Mouse (Mus musculus): ENCODE measurements at regions not wholly inside any gene's neighbourhood (a gene's known extent, or its start where the extent isn't known, plus 50 kb on each side); places are given as distances from the start of the nearest gene placed in this dataset.

DNA sequence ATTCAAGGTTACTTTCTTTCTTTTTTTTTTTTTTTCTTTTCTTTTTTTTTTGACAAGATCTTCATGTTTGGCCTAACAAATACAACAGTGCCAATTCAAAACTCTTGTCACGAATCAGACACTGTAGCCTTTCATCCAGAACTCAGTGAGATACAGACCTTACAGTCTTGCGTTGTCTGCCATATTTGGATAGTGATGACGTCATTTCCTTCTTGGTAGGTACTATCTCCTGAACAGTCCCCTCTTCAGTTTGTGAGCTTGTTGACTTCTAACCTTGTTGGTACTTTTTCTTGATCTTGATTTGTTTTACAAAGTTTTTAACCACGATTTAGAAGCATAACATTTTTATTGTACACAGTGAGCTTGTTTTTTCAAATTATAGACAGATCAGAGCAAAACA, 206.4 kb downstream of the Klf5 start:
- no peak for ATAC-seq (ENCODE audit: extremely low read depth, insufficient number of reproducible peaks, low FRiP score, poor library complexity, severe bottlenecking)

DNA sequence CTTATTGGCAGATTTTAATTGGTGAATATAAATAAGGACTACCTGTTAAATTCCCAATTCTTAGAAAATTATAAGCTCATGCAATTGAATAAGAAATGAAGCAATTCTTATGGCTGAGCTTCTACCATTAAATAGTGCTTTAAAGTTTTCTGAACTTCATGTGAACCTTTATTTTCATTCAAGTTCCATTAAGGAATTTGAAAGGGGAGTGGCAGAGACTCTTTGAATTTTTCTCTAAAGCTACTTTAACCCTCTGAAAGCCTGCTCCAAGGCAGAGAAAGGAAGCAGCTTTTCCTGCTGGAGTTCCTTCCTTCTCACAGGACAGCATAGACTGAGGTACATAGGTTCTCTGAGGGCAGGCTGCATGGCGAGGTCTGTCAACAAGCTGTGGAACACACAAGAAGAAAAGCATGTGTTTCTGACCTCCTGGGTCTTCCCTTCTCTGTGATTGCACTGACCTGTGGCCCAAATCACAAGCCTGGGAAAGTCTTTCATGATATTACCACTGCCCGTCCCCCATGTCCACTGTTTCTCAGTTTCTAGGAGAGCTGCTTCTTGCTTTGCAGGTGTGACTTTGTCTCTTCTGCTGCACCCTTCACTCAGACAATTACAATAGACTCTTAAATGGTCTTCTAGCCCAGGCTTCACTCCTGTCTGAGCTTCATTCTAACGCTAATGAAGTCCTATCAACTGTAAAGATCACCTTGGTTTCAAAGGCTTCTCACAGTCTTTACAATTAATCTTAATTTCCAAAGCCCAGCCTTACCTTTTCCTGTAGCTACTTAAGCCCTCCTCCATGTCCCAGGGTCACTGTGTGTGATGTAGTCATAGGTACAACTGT, 211.4 kb downstream of the Klf5 start:
- no peak for ATAC-seq (ENCODE audit: extremely low read depth, insufficient number of reproducible peaks, low FRiP score, poor library complexity, severe bottlenecking)

DNA sequence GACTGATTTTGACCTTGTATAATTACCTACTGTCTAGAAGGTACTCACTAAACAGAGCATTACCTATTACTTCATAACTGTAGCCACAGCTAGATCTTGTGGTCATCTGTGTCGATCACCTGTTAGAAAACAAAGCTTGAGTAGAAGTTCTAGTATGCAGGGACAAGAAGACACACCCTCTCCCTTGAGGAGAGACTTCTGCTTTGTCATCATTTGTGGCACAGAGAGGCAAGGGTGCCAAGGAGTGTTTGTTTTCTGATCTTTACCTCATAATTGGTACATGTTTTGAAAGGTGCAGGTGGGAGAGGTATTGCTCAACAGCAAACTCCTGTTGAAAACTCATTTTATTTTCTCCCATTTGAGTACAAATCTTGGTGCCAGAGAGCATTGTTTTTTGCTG, 217.0 kb downstream of the Klf5 start:
- ATAC-seq (ENCODE audit: extremely low read depth, insufficient number of reproducible peaks, low FRiP score, poor library complexity, severe bottlenecking): no peak

DNA sequence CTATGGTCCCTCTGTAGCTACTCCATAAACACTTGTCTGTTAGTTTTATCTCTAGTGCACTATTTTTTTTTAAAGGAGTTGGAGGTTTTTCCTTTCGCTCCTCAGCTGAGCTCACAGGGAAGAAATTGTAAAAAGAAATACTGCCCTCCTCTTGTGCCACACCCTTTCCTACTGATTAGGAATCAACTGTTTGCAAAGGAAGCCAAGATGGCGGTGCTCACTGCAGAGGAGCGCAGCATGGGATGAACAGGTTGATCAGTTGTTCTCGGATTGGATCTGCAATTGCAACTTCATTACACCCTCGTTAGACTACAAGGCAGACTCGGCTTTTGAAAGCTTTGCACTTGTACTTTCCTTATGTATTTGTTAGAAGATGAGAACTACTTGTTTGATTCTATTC, 218.2 kb downstream of the Klf5 start:
- ATAC-seq (ENCODE audit: extremely low read depth, insufficient number of reproducible peaks, low FRiP score, poor library complexity, severe bottlenecking): no peak

DNA sequence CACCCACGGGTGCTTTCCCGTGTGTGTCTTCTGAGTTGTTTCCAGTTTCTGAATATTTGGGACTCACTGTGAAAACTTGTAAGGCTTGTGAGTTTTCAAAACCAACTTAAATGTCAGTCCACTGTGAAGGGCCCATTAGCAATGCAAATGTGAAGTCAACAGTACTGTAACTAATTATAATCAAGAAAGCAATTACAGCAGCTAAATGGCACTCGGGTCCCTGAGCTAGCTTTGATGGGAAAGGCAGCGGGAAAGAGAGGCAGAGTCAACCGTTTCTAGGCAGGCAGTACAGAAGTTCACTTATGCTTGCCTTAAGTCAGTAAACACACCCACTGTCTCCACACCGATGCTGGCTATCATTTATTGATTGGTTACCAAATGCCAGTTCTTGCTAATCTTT, 221.9 kb downstream of the Klf5 start:
- no peak for ATAC-seq (ENCODE audit: extremely low read depth, insufficient number of reproducible peaks, low FRiP score, poor library complexity, severe bottlenecking)

DNA sequence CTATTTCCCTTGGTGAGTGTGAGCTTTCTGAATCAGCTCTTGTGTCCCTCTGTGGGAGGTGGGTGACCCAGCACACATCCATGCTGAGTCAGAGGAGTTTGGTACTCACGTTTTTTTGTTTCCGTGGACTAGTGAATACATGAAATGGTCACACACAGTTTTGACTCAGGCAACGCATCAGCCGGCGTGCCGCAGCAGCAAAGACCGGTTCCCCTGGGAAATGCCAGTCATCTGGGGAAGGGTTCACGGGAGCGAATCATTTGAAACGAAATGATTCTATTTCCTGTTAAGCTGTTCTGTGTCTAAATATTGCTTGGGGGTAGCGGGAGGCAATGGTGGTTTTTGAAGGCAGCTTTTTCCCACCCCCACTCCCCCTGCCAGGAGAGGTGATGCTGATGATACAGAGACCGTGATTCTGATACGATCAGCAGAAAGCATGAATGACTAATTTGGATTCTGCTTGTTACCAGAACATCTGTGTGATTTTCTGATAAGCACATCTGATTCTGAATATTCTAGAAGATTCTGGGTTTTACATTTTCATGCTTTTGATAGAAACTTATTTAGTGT, 223.5 kb downstream of the Klf5 start:
- ATAC-seq (ENCODE audit: extremely low read depth, insufficient number of reproducible peaks, low FRiP score, poor library complexity, severe bottlenecking): no peak

DNA sequence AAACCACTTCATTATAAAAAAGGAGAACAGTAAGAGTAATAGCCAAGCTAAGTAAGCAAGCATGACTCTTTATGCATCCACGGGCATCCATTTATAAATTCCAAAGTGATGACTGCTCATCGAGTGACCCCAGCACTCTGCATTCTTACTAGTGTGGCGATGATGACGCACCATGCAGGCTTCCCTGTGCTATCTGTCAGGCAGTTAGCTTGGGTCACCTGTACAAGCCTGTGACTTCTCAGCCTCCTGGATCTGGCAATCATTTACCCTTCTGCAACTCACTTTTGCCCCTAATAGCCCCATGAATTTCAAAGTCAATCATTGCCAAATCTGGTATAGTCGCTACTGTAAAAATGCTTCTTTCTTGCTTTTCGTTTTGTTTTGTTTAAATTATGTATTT, 237.3 kb downstream of the Klf5 start:
- no peak for ATAC-seq (ENCODE audit: extremely low read depth, insufficient number of reproducible peaks, low FRiP score, poor library complexity, severe bottlenecking)

DNA sequence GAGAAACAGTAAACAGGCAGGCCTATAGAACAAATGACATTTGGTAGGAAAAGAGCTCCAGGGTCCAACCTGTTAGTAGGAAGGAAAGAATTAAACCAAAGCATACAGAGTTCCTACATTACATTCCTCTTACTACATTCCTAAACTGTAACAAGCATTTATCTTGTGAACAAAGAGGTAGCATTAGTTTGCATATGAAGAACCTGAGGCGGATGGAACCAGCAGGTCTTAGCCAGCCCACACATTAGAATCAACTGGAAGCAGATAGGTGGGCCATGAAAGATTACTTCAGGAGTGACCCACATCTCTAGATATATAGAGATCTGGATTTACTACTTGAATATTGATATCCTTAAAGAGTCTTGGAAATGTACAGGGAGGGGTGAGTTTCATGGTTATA, 238.8 kb downstream of the Klf5 start:
- no peak for ATAC-seq (ENCODE audit: extremely low read depth, insufficient number of reproducible peaks, low FRiP score, poor library complexity, severe bottlenecking)

DNA sequence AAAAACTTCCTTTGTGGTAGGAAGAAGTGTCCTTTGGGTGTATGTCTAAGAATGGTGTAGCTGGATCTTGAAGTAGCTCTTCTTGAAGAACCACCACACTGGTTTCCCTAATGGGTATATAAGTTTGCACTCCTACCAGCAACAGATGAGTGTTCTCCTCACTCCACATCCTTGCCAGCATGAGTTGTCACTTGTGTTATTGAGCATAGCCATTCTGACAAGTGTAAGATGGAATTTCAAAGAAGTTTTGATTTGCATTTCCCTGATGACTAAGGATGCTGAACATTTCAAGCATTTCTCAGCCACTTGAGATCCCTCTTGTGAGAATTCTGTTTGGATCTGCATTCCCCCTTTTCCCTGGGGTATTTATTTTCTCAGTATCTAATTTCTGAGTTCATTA, 243.2 kb downstream of the Klf5 start:
- ATAC-seq (ENCODE audit: extremely low read depth, insufficient number of reproducible peaks, low FRiP score, poor library complexity, severe bottlenecking): no peak

DNA sequence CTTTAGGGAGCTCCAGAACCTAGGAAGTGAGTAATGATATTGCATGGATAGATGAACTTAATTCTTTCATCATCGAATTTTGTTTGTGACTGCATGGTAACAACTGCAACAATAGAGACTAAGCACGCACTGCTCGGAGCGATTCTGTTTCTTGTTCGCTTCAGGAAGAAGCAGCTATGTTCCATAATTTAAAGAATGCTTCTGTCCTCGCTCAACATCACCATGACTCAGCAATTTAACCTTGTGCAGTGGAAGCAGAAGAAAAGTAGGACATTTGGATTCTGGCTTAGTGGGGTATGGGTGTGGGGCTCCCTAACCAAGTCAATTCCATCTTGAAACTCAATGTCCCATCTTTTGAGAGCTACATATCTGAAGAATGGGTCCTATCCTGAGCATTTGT, 249.4 kb downstream of the Klf5 start:
- ATAC-seq (ENCODE audit: extremely low read depth, insufficient number of reproducible peaks, low FRiP score, poor library complexity, severe bottlenecking): no peak

DNA sequence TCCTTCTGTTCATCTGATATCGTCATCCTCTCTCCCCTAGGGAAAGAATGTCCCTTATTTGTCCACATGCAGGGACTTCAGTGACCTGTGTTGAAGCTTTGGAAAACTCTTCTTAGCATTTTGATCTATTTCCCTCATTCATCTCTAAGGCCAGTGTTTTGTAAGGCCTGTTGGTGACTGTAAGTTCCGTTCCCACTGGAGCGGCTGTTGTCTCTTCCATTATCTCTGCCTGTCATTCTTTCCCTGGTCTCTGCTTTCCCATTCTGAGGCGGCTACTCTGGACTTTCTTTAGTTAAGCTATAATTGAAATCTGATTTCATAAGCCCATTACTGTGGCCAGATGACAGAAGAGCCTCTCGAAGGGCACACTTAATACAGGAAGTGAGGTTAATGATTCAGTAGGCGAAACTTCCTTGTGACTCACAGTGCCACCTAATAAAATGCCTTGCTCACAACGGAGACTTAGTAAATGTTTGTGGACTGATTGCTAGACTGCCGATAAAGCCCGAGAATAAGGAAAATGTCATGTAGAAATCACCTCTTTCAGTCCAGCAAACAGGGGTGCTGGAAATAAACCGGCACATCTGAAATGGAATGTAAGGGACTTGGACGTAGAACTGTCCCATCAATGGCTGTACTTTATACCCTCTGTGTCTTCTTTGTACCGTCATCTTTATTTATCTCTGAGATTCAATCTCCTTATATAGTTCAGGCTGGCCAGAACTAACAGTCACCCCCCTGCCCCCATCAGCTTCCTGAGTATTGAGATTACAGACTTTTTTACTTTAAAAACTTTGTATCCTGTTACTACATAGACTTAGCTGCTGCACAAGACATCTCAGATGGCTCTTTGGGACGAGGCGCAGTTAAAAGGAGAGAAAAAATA, 250.1 kb downstream of the Klf5 start:
- no peak for ATAC-seq (ENCODE audit: extremely low read depth, insufficient number of reproducible peaks, low FRiP score, poor library complexity, severe bottlenecking)

DNA sequence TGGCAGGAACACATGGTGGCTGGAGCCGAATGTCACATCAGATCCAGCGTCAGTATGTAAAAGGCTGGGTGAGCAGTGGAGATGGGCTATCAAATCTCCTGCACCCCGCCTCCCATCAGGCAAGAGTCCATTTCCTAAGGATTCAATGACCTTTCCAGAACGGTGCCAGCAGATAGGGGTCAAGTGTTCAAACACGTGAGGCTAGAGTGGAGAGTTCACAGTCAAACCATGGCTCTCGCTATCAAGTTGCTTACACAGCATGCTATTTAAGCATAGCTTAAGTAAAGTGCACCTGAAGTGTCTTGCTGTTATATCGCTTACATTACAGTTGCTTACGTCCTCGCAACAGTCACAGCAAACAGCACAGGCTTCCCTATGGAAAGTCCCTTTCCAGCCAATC, 265.5 kb downstream of the Klf5 start:
- ATAC-seq (ENCODE audit: extremely low read depth, insufficient number of reproducible peaks, low FRiP score, poor library complexity, severe bottlenecking): no peak

DNA sequence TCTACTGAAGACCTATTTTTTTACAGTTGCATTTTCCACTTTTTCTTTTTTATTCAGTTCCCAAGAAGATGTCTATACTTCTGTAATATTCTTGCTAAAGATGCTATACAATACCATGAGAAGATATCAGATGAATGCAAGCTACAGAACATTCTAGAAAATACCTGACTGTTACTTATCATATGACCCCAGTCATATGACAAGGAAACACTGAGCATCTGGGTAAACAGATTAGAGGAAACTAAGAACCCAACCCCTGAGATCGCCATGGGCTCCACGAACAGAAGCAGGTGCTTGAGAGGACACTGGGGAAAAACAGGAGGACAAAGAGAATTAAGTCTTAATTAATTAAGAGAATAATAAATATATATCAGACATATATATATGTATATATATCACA, 275.7 kb downstream of the Klf5 start:
- no peak for ATAC-seq (ENCODE audit: extremely low read depth, insufficient number of reproducible peaks, low FRiP score, poor library complexity, severe bottlenecking)

DNA sequence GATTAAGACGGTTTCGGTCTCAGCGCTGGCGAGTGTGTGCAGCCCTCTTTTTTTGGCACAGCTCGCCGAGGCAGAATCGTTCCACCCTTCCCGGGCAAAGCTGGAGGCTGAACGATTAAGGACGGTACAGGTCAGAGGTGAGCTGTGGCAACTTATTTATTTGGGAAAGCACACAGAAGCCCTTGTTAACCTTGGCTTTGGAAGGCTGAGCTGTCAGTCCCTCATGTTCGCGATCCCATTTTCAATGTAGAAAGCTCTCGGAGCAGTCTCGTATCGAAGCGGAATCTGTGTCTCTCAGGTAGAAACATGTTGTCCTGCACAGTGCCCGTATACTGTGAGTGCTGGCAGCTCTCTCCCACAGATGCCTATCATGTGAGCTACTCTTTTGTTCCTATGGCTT, 280.2 kb downstream of the Klf5 start:
- no peak for ATAC-seq (ENCODE audit: extremely low read depth, insufficient number of reproducible peaks, low FRiP score, poor library complexity, severe bottlenecking)

DNA sequence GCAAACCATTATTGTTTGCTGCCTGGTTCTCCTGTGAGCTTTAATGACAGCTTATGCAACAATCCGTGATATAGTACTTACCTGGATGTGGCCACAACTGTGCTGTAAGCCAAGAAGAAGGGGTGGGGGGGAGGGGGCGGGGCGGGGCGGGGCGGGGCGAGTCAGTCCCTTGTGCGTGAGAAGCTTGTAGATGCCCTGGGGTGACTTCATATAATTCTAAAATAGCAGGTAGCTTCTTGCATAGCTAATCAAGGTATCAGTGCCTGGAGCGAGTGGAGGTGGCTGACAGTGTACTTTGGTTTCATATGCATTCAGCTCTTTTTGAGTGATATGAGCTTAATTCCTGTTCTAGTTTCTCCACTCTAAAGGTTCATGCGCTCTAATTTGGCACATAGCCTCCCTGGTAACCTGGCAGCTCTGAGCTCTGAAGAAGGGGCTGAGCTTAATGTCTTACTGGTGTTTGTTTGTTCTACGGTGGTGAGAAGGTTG, 280.8 kb downstream of the Klf5 start:
- no peak for ATAC-seq (ENCODE audit: extremely low read depth, insufficient number of reproducible peaks, low FRiP score, poor library complexity, severe bottlenecking)

DNA sequence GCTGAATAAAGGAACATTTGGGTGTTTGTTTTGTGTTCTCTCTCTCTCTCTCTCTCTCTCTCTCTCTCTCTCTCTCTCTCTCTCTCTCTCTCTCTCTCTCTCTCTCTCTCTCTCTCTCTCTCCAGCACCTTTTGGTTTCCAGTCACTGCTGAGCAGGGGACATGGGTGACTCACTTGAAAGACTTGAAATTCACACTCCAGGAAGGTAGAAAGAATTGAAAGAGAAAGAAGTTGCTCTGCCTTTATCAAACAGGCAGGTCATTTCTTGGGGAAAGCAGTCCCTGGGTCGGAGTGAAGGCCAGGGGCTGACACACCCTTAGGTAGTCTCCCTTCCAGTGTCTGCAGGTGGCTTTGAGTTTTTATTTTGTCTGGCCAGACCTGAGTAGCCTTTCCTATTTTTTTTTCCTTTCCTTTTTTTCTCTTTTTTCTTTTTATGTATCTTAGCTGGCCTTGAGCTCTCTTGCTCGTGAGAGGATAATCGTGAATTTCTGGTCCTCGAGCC, 281.3 kb downstream of the Klf5 start:
- ATAC-seq (ENCODE audit: extremely low read depth, insufficient number of reproducible peaks, low FRiP score, poor library complexity, severe bottlenecking): no peak

DNA sequence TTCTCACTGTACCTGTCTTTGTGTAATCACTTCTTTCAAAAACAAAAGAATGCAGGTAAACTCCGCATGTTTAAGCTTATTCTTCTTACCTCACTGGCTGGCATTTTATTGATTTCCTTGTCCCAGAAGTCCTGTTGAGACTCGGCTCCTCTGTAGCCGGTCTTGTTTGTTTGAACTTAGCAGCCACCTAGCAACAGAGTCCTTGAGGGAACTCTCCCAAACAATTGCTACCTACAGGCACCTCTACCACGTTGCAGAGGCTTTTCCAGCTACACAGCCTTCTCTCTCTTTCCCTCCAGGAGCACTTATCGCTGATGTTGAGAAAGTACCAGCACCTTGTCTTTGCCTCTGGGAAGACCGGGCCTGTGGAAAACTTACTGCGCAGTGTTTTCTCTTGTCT, 285.7 kb downstream of the Klf5 start:
- no peak for ATAC-seq (ENCODE audit: extremely low read depth, insufficient number of reproducible peaks, low FRiP score, poor library complexity, severe bottlenecking)

DNA sequence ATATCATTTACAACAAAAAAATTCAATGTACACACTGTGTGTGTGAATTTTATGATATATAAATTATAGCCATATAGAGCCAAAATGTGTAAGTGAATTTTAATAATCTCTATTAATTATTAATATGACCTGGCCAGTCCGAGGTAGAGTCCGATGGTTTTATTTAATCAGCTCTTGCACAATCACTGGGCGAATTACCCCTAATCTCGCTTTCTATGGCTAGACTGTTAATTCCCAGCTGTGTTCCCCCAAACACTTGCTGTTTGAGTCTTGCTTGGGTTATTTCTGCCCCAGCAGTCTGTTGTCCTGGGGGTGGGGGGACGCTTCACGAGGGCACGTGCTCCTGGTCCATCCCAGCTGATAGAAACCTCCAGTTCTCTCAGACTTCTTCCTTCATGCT, 287.5 kb downstream of the Klf5 start:
- ATAC-seq (ENCODE audit: extremely low read depth, insufficient number of reproducible peaks, low FRiP score, poor library complexity, severe bottlenecking): no peak

DNA sequence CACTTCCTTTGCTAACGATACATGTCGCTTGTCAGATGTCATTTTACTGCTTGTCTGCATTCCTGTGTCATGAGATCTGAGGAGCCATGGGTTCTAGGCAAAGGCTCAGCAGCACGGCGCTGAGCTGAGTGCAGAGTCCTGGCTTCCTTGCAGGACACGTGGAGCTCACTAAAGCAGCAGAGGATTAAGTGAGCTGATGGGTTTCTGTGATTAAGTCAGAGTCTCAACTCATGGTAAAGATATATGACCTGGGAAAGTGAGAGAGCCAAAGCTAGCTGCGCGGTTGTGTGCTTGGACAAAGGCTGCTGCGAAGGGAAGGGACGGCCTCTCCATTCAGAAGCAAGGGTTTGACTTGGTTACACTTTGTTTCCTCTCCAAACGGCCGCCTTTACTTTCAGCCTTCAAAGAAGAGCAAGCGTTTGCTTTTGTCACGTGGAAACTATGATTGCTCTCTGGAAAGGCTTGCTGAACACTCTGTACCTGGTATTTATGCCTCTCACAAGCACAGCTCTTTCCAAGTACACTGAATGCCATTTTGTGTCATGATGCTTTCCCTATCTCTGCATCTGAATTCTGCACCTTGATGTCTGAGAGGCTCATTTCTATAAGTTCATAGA, 292.5 kb downstream of the Klf5 start:
- no peak for ATAC-seq (ENCODE audit: extremely low read depth, insufficient number of reproducible peaks, low FRiP score, poor library complexity, severe bottlenecking)
